Mouse (Mus musculus): ENCODE measurements around the gene Borcs5. TPM values are rescaled to one million over a fixed set of nuclear protein-coding genes. Genes with fewer than 3 reads are reported as not detected.

The Borcs5 gene
- polyA plus RNA-seq, 1 experiment from 2014 or later: 47.5 TPM

GRCm38 (mm10) chr6:134610380-134610779 is 28.9 kb upstream of the Borcs5 start:
- H3K27ac ChIP-seq (replicated peaks): no peak overlapping the region
- no peaks in the 10 kb centered on the region for H3K27me3 ChIP-seq
- no peaks in the 10 kb centered on the region for H3K9me3 ChIP-seq
- no peak for ATAC-seq (ENCODE audit: low read depth)
- no peak overlapping the region for H3K4me3 ChIP-seq
- no peak overlapping the region for H3K9ac ChIP-seq
- H3K36me3 ChIP-seq: no peaks in the 10 kb centered on the region
- peaks cover 10% of the 10 kb centered on the region; the same call in 1 of the 2 replicates for H3K4me1 ChIP-seq (replicated peaks)
- no peak overlapping the region for H3K4me2 ChIP-seq
- 84% methylated on average over 9 of the region's 9 CpGs for WGBS

DNA sequence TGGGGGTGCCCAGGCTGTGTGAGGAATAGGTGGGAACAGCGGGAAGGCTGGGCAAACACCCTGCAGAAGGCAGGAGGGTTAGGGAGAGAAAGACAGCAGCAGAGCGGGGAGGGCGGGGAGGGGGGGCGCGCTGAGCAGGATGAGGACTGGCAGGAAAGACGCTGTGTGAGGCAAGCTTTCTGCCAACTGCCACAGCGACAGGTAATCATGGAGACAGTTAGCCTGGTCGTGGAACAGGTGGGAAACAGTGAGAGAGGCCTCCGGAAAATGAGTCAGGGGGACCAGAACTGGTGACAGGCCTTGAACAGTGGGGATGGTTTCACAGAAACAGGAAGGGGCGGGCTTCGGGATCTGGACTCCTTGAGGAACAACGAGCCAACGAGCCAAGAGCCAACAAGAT is 27.4 kb upstream of the Borcs5 start:
- 79% methylated on average over 13 of the region's 13 CpGs for WGBS
- H3K9ac ChIP-seq: no peak overlapping the region
- no peaks in the 10 kb centered on the region for H3K9me3 ChIP-seq
- H3K36me3 ChIP-seq: no peaks in the 10 kb centered on the region
- H3K27me3 ChIP-seq: no peaks in the 10 kb centered on the region
- no peak overlapping the region for H3K4me3 ChIP-seq
- peaks cover 7% of the 10 kb centered on the region; the same call in 1 of the 2 replicates for H3K4me1 ChIP-seq (replicated peaks)
- H3K27ac ChIP-seq (replicated peaks): no peak overlapping the region
- ATAC-seq (ENCODE audit: low read depth): no peak
- no peak overlapping the region for H3K4me2 ChIP-seq

GRCm38 (mm10) chr6:134614322-134614721 is 25.0 kb upstream of the Borcs5 start:
- Histone ChIP-seq H3K4me1 (replicated peaks) (0 out of 2 replicates have a peak, but pooled peaks cover 6% of the 10 kb centered on the region), H3K27ac (replicated peaks) (no peak overlapping the region), H3K9ac (no peak overlapping the region), H3K9me3 (no peaks in the 10 kb centered on the region), H3K27me3 (no peaks in the 10 kb centered on the region), H3K36me3 (no peaks in the 10 kb centered on the region), H3K4me2 (no peak overlapping the region), H3K4me3 (no peak overlapping the region)
- WGBS: 81% methylated on average over 4 of the region's 4 CpGs
- ATAC-seq (ENCODE audit: low read depth): no peak

DNA sequence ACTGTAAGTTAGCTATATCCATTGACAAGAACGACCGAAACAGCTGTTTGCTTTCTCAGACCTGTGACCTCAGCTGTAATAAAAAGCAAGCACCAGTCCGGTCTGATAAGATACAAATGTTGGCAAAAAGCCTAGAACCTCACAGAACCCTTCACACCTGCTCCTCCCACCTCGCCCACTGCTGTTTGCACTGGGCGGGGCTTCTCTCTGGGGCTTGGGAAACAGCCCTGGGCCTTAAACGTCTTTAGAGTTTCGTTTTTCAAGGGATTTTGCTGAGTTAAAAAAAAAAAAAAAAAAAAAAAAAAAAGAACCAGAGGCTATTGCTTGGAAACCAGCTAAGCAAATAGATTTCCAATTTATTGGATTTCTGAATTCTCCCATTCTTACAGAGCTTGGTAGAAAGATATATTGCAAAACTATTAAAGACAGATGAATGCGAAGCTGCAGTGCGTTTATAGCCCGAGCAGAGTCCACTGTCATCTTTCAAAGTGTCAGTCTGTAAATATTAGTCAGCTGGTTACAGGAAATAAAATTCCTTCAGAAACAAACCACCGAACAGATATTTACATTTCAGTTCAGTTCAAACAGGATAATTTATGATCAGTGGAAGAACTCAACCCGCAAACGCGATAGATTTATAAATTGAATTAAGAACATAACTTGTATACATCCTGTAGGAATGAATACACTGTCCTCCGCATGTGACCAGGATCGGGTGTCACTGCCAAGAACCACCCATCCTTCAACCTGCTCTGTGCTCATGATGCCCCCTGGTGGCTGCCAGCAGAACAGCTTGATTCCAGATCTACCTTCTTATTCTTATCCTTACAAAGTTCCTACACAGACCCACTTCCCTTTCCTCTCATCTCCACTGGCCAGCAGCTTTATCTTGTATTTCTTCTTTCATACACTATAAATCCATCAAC is 24.3 kb upstream of the Borcs5 start:
- Histone ChIP-seq H3K9ac (no peak overlapping the region), H3K36me3 (no peaks in the 10 kb centered on the region), H3K27ac (replicated peaks) (no peak overlapping the region), H3K9me3 (no peaks in the 10 kb centered on the region), H3K4me1 (replicated peaks) (0 out of 2 replicates have a peak, but pooled peaks cover 6% of the 10 kb centered on the region), H3K4me2 (peak overlapping the region; percentile 26; the same call in 1 of the 2 replicates), H3K27me3 (no peaks in the 10 kb centered on the region), H3K4me3 (no peak overlapping the region)
- 18% methylated on average over 16 of the region's 16 CpGs for WGBS
- ATAC-seq (ENCODE audit: low read depth): peak; percentile 79

- H3K27me3 ChIP-seq: no peaks in the 10 kb centered on the region
- H3K4me2 ChIP-seq: no peak overlapping the region
- no peak overlapping the region for H3K27ac ChIP-seq (replicated peaks)
- no peak overlapping the region for H3K4me3 ChIP-seq
- H3K36me3 ChIP-seq: no peaks in the 10 kb centered on the region
- no peak for ATAC-seq (ENCODE audit: low read depth)
- H3K4me1 ChIP-seq (replicated peaks): 0 out of 2 replicates have a peak, but pooled peaks cover 6% of the 10 kb centered on the region
- WGBS: 60% methylated on average over 3 of the region's 3 CpGs
- H3K9me3 ChIP-seq: no peaks in the 10 kb centered on the region
- H3K9ac ChIP-seq: no peak overlapping the region
Observed at GRCm38 (mm10) chr6:134617589-134617988, 21.7 kb upstream of the Borcs5 start.

DNA sequence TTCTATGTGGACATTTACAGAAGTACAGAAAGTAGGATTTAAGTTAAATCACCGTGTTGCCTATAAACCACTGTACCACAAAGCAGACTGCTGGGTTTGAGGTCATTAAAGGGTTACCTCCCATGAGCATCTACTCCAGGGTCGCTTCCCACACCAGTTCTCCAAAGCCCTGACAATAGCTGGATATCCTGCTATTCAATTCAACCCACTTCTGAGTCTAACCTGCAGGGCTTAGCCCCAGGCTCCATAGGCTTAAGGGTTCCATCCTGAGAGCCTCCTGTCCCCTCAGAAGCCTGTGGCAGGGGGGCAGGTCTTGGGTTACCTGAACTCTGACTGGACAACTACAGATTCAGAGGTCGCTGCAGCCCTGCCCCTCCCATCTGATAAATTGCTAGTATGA is 19.2 kb upstream of the Borcs5 start:
- no peak overlapping the region for H3K27ac ChIP-seq (replicated peaks)
- H3K27me3 ChIP-seq: no peaks in the 10 kb centered on the region
- no peaks in the 10 kb centered on the region for H3K36me3 ChIP-seq
- H3K4me2 ChIP-seq: no peak overlapping the region
- no peak overlapping the region for H3K9ac ChIP-seq
- no peaks in the 10 kb centered on the region for H3K9me3 ChIP-seq
- H3K4me3 ChIP-seq: no peak overlapping the region
- 69% methylated on average over 3 of the region's 3 CpGs for WGBS
- no peaks in the 10 kb centered on the region for H3K4me1 ChIP-seq (replicated peaks)
- no peak for ATAC-seq (ENCODE audit: low read depth)

- no peaks in the 10 kb centered on the region for H3K36me3 ChIP-seq
- no peaks in the 10 kb centered on the region for H3K9me3 ChIP-seq
- no peaks in the 10 kb centered on the region for H3K4me1 ChIP-seq (replicated peaks)
- no peak overlapping the region for H3K4me3 ChIP-seq
- WGBS: 64% methylated on average over 6 of the region's 6 CpGs
- H3K27ac ChIP-seq (replicated peaks): no peak overlapping the region
- ATAC-seq (ENCODE audit: low read depth): no peak
- H3K4me2 ChIP-seq: no peak overlapping the region
- H3K27me3 ChIP-seq: no peaks in the 10 kb centered on the region
- H3K9ac ChIP-seq: no peak overlapping the region
Observed at GRCm38 (mm10) chr6:134620846-134621551, 18.3 kb upstream of the Borcs5 start.

- ATAC-seq (ENCODE audit: low read depth): no peak
- whole genome bisulfite sequencing: 81% methylated on average over 14 of the region's 14 CpGs
- Histone ChIP-seq H3K27me3 (no peaks in the 10 kb centered on the region), H3K4me3 (no peak overlapping the region), H3K36me3 (no peaks in the 10 kb centered on the region), H3K27ac (replicated peaks) (no peak overlapping the region), H3K4me2 (no peak overlapping the region), H3K9ac (no peak overlapping the region), H3K4me1 (replicated peaks) (no peaks in the 10 kb centered on the region), H3K9me3 (no peaks in the 10 kb centered on the region)
Observed at GRCm38 (mm10) chr6:134621552-134621949, 17.8 kb upstream of the Borcs5 start.

DNA sequence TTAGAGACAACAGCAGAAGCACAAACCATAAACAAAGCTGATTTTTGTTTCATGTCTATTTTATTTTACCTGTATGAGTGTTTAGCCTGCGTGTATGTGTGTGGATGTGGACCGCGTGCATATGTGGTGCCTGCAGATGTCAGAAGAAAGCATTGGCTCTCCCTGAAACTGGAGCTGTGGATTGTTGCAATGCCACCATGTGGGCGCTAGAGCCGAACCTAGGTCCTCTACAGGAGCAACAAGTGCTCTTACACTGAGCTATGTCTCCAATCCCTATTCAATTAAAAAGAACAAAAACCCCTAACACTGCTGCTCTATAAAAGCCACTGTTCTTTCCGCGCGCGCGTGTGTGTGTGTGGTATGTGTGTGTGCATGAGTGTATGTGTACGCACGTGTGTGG is 13.9 kb upstream of the Borcs5 start:
- Histone ChIP-seq H3K4me2 (no peak overlapping the region), H3K27ac (replicated peaks) (no peak overlapping the region), H3K4me3 (no peak overlapping the region), H3K9me3 (no peaks in the 10 kb centered on the region), H3K27me3 (0 out of 2 replicates have a peak, but pooled peaks cover under 1% of the 10 kb centered on the region), H3K9ac (no peak overlapping the region), H3K4me1 (replicated peaks) (no peaks in the 10 kb centered on the region), H3K36me3 (no peaks in the 10 kb centered on the region)
- 69% methylated on average over 12 of the region's 12 CpGs for WGBS
- ATAC-seq (ENCODE audit: low read depth): no peak

- no peaks in the 10 kb centered on the region for H3K36me3 ChIP-seq
- no peaks in the 10 kb centered on the region for H3K9me3 ChIP-seq
- peaks cover 12% of the 10 kb centered on the region for H3K27me3 ChIP-seq
- WGBS: 97% methylated on average over 1 of the region's 1 CpGs
- peaks cover under 1% of the 10 kb centered on the region; the same call in 1 of the 2 replicates for H3K4me1 ChIP-seq (replicated peaks)
- no peak overlapping the region for H3K27ac ChIP-seq (replicated peaks)
- ATAC-seq (ENCODE audit: low read depth): no peak
- H3K4me3 ChIP-seq: no peak overlapping the region
- H3K4me2 ChIP-seq: no peak overlapping the region
- no peak overlapping the region for H3K9ac ChIP-seq
Observed at GRCm38 (mm10) chr6:134626564-134626963, 12.7 kb upstream of the Borcs5 start.

- no peaks in the 10 kb centered on the region for H3K9me3 ChIP-seq
- ATAC-seq (ENCODE audit: low read depth): no peak
- no peak overlapping the region for H3K4me3 ChIP-seq
- peaks cover 37% of the 10 kb centered on the region for H3K27me3 ChIP-seq
- H3K9ac ChIP-seq: no peak overlapping the region
- H3K36me3 ChIP-seq: no peaks in the 10 kb centered on the region
- no peak overlapping the region for H3K27ac ChIP-seq (replicated peaks)
- H3K4me2 ChIP-seq: no peak overlapping the region
- H3K4me1 ChIP-seq (replicated peaks): peaks cover 11% of the 10 kb centered on the region
- WGBS: 66% methylated on average over 9 of the region's 9 CpGs
Observed at GRCm38 (mm10) chr6:134630447-134630846, 8.9 kb upstream of the Borcs5 start.
